Mouse (Mus musculus): ENCODE data around the gene Mylk.

GRCm38 (mm10) chr16:34972471-34972870 is 227.5 kb downstream of the Mylk start:
- TF ChIP-seq MYOG (IDR thresholded peaks at IDR 0.05; ENCODE audit: control insufficient read depth, extremely low read depth, insufficient read length): no peak
- no peak for TF ChIP-seq CTCF (IDR thresholded peaks at IDR 0.05; ENCODE audit: control insufficient read depth, insufficient read depth, insufficient read length)
